Mouse (Mus musculus): ENCODE measurements around the gene Rbpj.
"Not testable (repeated sequence)": the region's sequence is repeated elsewhere in the genome, so short reads cannot be mapped to it uniquely, and the experiment has no call there.

Gene Rbpj

DNA sequence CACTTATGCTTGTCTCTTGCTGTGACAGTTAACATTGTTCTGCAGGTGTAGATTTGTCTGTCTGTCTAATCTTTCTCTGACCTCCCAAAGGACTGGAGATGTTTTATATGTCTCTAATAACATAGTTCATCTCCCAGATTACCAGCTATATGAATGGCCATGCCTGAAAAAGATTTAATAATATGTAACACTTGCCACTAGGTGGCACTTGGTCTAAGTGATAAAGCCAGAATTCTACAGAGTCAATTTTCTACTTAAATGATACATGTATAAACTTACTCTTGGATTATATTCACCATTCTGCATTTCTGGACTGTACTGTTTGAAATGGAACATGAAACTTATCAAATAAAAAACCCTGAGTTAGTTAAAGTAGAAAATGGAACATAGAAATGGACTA, 132.6 kb downstream of the Rbpj start:
- DNase-seq, result peak; percentile 15

DNA sequence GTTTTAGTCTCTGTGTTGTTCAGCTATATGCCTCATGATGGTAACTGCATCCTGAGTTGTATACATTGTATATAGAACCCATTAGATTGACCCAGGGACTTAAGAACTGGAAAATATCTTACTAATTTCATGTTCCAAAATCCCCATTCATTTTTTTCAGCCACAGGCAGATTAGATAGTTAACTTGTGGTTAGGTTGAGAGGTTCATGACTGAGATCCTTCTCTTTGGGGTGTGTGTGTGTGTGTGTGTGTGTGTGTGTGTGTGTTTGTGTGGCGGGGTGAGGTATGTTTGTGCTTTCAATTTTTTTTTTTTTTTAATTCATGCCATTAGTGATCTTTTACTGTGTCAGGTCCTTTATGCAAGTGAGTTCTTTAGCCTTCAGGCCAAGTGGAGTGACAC, 133.2 kb downstream of the Rbpj start:
- DNase-seq, result no peak

DNA sequence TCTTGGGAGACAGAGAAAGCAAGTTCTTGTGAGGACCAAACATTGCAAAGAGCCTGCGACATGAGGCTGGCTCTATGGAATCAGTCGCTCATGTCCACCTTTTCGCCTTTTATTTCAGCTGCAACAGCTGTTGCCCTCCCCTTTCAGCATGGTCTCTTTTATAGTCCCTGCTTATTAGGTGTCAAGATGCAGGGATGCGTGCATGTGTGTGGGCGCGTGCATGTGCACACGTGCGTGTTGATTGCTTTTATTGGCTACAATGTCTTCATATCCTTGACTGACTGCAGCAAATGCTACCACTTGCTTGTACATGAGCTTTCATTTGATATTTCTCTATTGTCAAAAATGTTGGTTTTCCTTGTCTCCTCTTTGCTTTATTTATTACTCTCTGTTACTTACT, 136.2 kb downstream of the Rbpj start:
- DNase-seq, result no peak

DNA sequence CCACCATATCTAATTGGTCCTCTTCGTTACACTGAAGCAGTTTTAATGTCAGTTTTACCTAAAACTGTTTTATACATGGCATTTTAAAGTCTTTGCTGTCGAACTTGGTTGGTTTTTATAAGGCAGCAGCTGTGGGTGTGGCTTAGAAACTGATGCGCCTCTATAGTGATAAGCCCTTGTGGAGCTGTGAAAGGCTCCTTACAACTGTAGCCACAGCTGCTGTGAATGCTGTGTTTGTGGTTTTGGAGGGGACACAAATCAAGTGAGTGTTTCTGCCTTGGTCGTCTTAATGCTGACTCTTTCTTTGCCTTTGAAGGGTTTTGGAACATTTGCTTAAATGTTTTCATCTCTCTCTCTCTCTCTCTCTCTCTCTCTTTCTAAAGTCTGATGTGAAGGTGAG, 139.5 kb downstream of the Rbpj start:
- DNase-seq, result no peak

- no peak for DNase-seq
Measured at GRCm38 (mm10) chr5:53607230-53607996, 141.5 kb downstream of the Rbpj start.

GRCm38 (mm10) chr5:53618844-53619243, 152.9 kb downstream of the Rbpj start:
- DNase-seq, result no peak

GRCm38 (mm10) chr5:53632026-53632425, 166.1 kb downstream of the Rbpj start:
- no peak for DNase-seq

- DNase-seq, result no peak
Measured at GRCm38 (mm10) chr5:53636795-53637194, 170.8 kb downstream of the Rbpj start.

DNA sequence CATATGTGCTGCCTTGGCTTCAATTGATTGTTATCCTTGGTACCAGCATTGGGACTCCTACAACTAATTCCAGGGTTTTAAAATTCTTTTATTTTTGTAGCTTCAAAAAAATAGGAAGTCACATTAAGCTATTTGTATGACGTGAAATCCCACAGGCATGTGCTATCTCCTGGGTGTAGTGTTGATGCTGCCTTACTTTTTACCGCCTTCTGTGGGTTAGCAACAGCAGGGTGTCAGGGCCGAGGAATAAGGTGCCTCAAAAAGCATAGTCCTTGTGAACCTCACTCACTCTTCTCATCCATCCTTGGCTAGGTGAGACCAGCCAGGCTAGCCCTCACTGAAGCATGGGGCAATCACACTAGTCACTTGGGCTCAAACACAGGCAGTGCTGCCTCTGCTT, 171.3 kb downstream of the Rbpj start:
- DNase-seq, result no peak

DNA sequence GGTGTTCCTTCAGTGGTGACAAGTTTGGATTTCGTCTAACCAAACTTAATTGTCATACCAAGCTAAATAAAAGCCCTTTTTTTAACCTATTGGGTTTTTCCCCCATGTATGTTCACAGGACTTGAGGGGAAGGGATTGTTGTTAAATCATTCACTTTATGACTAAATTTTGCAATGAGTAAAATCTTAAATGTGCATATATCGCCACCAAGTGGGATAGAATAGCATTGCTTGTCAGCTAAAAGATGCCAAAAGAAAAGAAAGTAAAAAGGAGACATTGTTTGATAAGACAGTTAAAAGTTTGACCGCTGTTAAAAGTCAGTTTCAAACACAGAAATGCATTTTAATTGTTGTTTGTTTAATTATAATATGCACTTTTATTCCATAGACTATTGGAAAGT, 172.7 kb downstream of the Rbpj start:
- DNase-seq, result peak; percentile 41

GRCm38 (mm10) chr5:53646669-53647068, 180.7 kb downstream of the Rbpj start:
- no peak for DNase-seq

DNA sequence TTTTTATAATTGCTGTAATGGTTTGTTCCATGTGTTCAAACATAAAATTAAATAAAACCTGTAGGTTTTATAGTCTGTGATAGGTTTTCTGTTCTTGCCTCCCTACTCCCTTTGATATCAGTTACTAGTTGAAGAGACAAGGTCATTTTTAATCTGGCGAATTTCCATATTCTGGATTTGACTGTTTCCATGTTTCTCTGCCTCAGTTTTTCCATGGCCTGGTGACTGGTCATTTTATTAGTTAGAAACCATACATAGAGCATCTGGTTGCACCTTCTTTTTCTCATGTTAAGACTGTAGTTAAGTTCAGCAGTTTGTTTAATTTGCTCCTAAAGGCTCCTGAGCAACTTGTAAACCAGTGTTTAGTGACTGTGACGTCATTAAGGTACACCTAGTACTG, 181.4 kb downstream of the Rbpj start:
- DNase-seq, result no peak

- no peak for DNase-seq
Measured at GRCm38 (mm10) chr5:53656596-53656995, 190.6 kb downstream of the Rbpj start.

DNA sequence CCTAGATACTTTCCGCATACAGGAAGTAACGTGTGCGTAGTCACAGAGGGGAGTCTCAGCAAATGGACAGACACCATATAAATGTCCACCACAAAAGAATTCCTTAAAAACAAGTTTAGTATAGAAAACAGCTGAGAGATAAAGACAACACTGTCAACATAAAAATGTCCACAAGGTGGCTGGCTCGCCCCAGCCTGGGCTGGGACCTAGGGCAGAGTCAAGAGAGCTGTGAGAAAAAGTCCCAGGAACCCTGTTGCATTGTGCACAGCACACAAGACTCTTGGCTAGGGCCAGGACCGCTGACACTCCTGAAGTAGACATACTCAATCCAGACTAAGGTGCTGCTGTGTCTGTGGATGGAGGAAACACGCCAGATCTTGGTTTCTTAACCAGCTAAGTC, 192.0 kb downstream of the Rbpj start:
- peak; percentile 51 for DNase-seq

DNA sequence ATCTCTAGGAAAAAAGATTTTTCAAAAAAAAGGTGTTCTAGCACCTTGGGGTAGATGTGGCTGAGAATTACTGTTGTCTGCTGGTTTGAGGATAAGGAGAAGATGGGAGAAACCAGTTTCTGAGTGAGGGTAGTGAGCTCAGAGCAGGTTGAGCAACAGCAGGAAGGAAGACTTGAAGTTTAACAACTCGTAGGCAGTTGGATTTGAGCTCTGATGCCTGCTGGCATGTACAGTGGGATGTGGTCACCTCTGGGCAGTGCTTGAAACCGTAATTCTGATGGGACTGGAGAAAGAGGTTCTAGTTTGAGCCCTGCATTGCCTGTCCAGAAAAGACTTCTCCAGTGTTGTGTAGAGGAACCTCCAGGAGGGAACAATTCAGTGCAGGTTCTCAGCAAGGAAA, 195.6 kb downstream of the Rbpj start:
- no peak for DNase-seq

GRCm38 (mm10) chr5:53662413-53662812, 196.5 kb downstream of the Rbpj start:
- DNase-seq, result no peak

- DNase-seq, result no peak
Measured at GRCm38 (mm10) chr5:53663665-53664064, 197.7 kb downstream of the Rbpj start.

GRCm38 (mm10) chr5:53668021-53668420, 202.1 kb downstream of the Rbpj start:
- no peak for DNase-seq

- no peak for DNase-seq
Measured at GRCm38 (mm10) chr5:53670321-53670938, 204.5 kb downstream of the Rbpj start.

GRCm38 (mm10) chr5:53671507-53671906, 205.6 kb downstream of the Rbpj start:
- no peak for DNase-seq

- DNase-seq, result peak; percentile 77
Measured at GRCm38 (mm10) chr5:53672352-53672751, 206.4 kb downstream of the Rbpj start.

DNA sequence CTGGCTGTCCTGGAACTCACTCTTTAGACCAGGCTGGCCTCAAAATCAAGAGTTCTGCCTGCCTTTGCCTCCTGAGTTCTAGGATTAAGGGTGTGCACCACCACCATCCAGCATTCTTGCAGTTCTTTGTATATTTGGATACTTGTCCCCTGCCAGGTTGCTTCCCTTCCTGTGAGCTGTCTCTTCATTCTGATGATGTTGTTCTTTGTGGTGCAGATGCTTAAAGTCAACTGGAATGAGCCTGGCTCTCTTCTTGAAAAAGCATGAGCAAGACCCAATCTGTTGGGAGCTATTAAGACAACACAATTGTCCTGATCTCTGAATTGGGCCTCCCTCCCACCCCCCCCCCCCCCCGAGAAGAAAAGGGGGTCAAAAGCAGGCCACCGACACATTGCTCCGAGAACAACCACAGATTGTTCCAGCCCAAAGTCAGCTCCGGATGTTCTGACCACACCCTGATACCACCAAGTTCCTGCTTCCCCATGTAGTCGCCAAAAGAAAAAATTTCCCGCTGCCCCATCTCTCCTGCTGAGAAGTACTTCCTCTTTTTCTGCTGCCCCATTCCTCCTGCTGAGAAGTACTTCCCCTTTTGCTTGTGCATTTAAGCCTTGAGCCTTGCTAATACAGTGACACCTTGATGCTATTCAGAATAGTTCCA, 207.7 kb downstream of the Rbpj start:
- not testable (repeated sequence) for DNase-seq

DNA sequence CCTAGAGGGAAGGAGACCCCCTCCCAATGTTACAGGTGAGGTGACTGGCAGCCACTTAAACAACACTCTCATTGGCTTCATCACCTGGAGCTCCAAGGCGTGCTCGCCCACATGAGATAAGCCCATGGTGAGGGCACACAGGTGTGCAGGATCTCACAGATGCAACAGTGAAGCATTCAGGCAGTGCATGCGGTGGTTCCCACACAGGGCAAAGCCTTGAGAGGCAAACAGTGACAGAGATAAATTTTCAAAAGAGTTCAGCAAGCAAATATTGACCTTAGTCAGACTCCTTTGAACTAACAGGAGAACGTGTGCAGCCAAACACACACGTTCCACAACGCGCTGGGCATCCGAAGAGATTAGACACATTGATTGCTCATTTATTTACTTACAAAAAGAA, 210.7 kb downstream of the Rbpj start:
- no peak for DNase-seq
